Mouse (Mus musculus) left cerebral cortex, adult 18-20 months (tissue): Measurements from ENCODE around the gene Zfpm1. TPM values are rescaled to one million over a fixed set of nuclear protein-coding genes. Genes with fewer than 3 reads are reported as not detected.

Experiments
- DNase-seq, 2 experiments: peaks; one replicate each; pipeline ENCODE4 v3.0.0; 2021 to 2022; ENCODE audit warnings: low spot score in 2 of 2, mixed read lengths in 1 of 2
- long read RNA-seq, 2 experiments: library from polyadenylated mRNA; stranded (forward); transcript quantifications; one replicate each; pipeline ENCODE4 v2.0.0; 2021
- total RNA-seq, 2 experiments: library from RNA; stranded (reverse); gene quantifications; 2 replicates each; pipeline ENCODE4 v1.2.3; 2021

Zfpm1 gene
- total RNA-seq, result 10 to 100 TPM; 35.6 to 37.5 TPM
- long read RNA-seq, experiment 1, transcript Zfpm1-201 (10 exons, 3,390 nt), result major isoform, 36 of 50 reads
- long read RNA-seq, experiment 1, partial matches to known transcripts, result 7 of 50 reads
- long read RNA-seq, experiment 1, other reads (novel, unspliced or antisense), result 7 of 50 reads
- long read RNA-seq, experiment 2, transcript Zfpm1-201 (10 exons, 3,390 nt), result major isoform, 17 of 28 reads
- long read RNA-seq, experiment 2, partial matches to known transcripts, result 4 of 28 reads
- long read RNA-seq, experiment 2, other reads (novel, unspliced or antisense), result 7 of 28 reads

DNA sequence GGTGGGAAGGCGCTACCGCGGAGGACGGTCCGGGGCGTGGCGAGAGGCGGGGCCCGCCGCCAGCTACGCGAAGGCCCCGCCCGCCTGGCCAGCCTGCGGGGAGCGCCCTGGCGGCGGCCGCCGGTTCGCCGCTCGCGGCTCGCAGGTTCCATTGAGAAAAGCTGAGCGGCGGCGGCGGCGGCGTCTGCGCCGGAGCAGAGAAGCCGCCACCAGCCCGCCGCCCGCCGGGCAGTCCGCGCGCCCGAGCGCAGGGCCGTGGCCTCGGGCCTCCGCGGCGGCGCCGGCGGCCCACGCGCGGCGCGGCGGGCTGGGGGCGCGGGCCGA lies at the start of gene Zfpm1:
Gene Zfpm1 (plus strand): TSS at position 107 of the 324 bp plus-strand sequence.
- no peak for DNase-seq

DNA sequence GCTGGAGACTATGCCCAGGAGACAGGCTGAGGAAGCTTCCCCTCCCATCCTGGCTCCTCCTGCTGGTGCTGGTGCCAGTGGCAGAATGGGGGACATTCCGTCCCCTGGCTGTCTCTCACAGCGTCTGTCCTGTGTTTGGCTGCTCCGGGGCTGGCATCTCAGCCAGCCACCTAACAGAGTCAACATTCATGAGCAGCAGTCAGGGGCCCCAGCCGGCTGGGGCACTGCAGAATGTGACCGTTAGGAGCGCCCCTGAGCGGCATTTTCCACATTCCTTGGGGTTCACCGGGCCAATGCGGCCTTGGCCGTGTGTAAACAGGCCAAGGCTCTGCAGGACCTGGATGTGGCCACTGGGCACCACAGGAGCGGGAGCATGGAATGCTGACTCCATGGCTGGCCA lies 47.9 kb upstream of the Zfpm1 start:
- peak; percentile 25 to 27 for DNase-seq

DNA sequence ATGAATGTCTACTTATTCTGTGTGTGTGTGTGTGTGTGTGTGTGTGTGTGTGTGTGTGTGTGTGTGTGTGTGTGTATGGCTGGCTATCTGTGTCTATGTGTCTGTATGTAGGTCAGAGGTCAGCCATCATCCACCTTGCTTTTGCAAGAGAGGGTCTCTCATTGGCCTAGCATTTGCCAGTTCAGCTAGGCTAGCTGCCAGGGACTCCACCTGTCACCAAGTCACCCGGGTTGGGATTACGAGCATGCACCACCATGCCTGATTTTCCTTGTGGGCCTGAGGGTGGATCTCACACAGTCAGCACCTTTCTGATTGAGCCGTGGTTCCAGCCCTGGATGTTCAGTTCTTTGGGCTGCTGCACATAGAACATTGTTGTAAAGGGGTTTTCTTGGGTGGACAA lies 45.4 kb upstream of the Zfpm1 start:
- no peak for DNase-seq

- no peak for DNase-seq
Observed at GRCm38 (mm10) chr8:122238225-122238624, 43.7 kb upstream of the Zfpm1 start.

DNA sequence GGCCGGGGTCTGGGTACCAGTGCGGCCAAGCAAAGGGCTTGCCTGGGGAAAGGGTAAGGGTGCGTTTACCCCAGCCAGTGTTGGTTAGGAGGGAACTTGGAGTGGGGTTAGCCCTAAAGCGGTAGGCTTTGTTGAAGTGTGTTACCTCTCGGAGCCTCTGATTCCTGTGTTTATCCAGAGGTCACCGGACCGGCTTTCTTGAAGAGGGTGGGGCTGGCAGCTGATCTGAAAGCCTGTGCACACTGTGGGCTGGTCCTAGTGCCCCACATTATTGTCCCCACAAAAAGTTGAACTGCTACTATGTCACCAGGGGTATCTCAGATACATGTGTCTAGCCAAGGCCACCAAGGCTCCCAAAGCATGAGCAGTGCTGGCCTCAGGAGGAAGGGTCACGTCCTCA lies 43.2 kb upstream of the Zfpm1 start:
- no peak for DNase-seq

- DNase-seq, result no peak
Observed at GRCm38 (mm10) chr8:122240241-122241026, 41.5 kb upstream of the Zfpm1 start.

DNA sequence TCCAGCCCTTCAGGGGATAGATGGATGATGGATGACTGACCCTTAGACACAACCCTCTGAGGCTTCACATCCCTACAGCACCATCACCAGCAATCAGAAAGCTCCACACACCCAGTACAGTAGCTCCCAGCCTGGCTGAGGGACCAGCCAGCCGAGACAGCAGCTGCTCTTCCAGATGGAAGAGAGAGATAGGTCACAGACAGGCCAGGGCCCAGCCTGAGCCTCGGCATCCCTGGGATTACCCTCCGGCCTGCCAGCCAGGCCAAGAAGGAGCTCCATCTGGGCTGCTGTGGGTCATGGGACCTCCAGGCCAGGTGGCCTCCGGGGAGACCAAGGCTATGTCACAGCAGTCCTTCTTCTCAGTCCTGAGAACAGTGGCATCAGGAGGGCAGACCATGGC lies 38.6 kb upstream of the Zfpm1 start:
- no peak for DNase-seq

DNA sequence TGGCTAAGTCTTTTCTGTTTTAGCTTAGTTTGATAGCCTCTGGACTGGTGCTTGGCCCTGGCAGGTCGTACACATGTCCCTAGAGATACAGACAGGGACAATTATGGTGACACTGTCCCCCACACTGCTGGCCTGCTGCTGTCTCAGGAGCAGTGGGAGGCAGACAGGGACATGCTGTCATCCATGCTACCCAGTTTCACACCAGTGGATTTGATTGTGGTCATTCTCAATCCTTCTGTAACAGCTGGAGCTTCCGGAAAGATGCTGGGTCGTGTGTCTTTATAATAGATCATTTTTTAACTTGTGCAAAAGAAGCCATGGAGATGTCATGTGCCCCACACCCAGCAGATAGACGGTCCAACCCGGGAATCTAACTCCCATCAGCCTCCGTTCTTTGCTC lies 36.8 kb upstream of the Zfpm1 start:
- no peak for DNase-seq

DNA sequence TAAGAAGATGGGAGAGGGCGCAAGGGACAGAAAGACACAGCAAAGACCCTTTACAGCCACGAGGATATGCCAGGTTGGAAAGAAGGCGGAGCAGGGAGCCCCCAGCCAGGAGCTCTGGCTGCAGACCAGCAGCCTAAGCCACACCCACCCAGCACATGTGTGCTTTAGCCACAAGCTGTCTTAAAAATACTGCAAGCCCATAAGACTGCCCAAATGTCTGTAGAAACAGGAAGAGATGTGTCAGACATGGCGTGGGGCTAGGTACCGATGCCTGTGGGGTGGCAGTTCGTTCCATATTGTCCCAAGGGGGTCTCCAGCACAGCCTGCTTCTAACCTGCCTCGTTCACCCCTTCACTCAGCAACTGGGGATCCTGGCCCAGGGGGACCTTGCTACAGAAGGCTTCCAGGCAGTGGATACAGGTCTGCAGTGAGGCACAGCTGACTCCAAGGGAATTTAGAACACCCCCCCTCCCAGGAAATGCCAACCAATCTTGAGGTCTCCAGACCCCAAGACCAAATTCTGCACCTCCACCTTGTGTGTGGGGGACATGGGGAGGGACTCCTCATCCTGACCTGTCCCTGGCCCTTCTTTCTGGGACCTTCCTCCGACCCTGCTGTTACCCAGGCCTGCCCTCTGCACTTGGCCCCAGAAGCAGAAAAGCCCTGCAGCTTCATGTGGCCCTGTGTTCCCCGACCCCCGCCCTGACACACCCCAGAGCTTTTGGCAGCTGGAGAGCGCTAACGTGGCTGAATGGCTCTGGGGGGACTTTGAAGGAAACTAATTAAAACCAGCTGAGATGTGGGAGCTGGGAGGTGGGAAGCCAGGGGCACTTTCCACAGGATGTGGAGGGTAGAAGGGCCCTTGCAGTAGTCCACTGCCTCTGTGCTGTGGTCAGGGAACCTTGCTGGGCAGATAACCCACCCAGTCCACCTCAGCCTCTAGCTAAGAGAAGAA lies 35.4 kb upstream of the Zfpm1 start:
- DNase-seq, result no peak

DNA sequence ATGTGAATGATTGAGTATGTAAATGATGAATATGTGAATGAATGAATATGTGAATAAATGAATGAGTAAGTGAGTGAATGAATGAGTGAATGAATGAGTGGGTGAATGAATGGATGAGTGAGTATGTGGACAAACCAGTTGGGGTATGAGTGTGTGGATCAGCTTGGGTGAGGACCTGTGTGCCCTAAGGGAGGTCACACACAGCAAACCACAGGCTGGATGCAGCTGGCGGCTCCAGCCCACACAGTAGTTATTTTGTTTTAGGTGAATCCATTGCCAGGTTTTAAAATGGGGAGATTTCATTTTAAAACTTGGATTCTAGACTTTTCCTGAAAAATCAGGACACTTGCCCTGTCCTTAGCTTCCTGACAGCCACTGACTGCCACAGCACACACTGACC lies 30.2 kb upstream of the Zfpm1 start:
- DNase-seq, result no peak

DNA sequence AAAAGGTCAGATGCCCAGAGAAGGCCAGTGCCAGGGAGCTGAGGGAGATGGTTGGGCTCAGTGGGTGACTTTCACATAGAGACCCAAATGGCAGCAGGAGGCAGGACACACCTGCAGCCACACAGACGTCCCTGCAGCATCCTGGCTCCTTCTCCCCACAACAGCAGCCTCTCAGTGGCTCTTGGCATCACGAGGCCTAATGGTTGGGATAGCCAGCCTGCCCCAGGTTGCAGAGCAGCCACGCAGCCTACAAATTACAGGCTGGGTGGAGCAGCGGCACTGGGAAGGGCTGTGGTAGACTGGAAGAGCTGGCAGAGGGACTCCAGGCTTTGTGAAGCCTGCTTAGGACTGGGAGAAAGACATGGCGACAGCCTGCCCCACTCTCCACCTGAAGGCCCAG lies 29.6 kb upstream of the Zfpm1 start:
- no peak for DNase-seq

- DNase-seq, result peak; percentile 72 to 83
Observed at GRCm38 (mm10) chr8:122259351-122259750, 22.6 kb upstream of the Zfpm1 start.

GRCm38 (mm10) chr8:122260755-122261154 lies 21.2 kb upstream of the Zfpm1 start:
- DNase-seq, result no peak

DNA sequence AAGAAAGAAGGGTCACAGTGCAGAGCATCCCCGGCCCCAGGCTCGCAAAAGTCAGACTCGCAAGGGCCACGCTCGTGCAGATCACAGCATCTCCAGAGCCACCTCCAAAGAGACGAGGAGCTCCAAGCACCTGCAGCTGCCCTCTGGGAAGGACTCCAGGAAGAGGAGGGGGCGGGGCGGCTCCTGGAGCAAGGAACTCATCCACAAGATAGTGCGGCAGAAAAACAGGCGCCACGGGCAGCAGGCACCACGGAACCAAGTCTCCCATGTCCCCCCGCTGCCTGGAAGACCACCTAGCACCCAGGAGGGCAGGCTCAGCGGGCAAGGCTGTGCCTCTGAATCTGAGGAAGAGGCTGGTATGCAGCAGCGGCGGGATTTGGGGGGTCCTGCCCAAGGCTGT lies 19.1 kb upstream of the Zfpm1 start:
- DNase-seq, result no peak

DNA sequence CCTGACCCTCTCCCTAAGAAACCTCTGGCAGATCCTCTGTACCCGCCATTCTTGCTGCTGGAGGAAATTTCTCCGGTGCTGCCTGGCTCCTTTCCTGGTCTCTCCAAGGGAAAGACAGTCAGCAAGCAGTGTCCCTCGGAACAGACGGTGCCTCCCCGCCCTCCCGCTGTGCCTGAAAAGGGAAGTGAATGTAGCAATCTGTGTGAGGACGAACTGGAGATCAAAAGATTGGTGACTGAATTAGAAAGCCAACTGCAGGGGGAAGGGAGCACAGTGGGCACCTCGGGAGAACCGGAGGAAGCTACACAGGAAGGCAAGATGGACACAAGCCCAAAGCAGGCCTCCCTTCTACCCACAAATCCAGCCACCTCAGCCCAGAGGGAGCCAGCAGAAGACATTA lies 17.7 kb upstream of the Zfpm1 start:
- DNase-seq, result peak; percentile 32 to 54

- no peak for DNase-seq
Observed at GRCm38 (mm10) chr8:122265522-122265921, 16.4 kb upstream of the Zfpm1 start.

- DNase-seq, result no peak
Observed at GRCm38 (mm10) chr8:122266867-122267266, 15.1 kb upstream of the Zfpm1 start.

DNA sequence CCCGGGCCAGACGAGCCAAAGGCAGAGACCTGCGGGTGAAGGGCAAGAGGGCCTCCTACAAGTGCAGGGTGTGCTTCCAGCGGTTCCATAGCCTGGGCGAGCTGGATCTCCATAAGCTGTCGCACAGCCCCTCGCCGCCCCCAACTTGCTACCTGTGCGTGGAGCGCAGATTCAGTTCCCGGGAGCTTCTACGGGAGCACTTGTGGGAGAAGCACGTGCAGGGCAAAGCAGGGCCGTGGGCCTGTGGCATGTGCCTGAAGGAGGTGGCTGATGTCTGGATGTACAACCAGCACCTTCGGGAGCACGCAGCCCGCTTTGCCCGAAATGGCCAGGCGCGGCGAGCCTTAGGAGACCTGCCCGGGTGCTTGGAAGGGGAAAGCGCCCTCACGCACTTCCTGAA lies 13.1 kb upstream of the Zfpm1 start:
- DNase-seq, result no peak

DNA sequence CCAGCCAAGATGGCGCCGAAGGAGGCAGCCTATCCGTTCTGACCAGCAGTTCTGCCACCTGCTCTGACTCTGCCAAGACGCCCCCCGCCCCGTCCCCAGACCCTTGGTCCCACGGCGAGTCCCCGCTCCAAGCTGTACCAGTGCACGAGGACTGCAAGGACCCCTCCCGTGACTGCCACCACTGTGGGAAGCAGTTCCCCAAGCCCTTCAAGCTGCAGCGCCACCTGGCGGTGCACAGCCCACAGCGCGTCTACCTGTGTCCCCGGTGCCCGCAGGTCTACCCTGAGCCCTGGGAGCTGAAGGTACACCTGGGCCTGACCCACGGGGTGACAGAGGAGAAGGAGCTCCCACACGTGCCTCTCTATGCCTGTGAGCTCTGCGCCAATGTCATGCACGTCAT lies 12.5 kb upstream of the Zfpm1 start:
- peak; percentile 78 to 86 for DNase-seq

- DNase-seq, result no peak
Observed at GRCm38 (mm10) chr8:122270555-122270954, 11.4 kb upstream of the Zfpm1 start.

GRCm38 (mm10) chr8:122273152-122273551 lies 8.8 kb upstream of the Zfpm1 start:
- peak; percentile 67 to 75 for DNase-seq

DNA sequence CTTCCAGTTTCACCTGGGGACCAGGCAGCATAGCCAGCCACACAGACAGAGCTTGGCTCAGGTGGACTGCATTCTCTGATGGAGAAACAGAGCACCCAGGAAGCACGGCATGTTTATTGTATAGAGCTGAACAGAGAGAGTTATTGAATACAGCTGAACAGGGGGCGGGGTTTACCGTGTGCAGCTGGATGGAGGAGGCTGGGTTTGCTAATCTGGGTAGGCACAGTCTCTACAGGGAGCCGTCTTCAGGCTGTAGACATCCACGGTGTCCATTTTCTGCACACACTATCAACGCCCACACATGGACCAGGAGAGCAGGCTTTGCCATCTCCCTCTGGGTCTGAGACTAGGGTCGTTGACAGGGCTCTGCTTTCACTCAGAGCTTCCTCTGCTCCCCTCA lies 8.1 kb upstream of the Zfpm1 start:
- no peak for DNase-seq
